Mouse (Mus musculus) lung, adult 18-20 months (tissue): ENCODE measurements around the gene Arap1.

ENCODE experiments used
- DNase-seq, 2 experiments: peaks; one replicate each; pipeline ENCODE4 v3.0.0; 2022; ENCODE audit warnings: mixed read lengths in 2 of 2

Gene Arap1

GRCm38 (mm10) chr7:101327786-101328185 is 20.1 kb upstream of the Arap1 start:
- DNase-seq: no peak

GRCm38 (mm10) chr7:101328621-101329158 is 19.2 kb upstream of the Arap1 start:
- no peak for DNase-seq

GRCm38 (mm10) chr7:101329606-101330005 is 18.3 kb upstream of the Arap1 start:
- DNase-seq: no peak

GRCm38 (mm10) chr7:101330074-101330840 is 17.6 kb upstream of the Arap1 start:
- no peak for DNase-seq

- no peak for DNase-seq
Observed at GRCm38 (mm10) chr7:101330841-101331173, 17.1 kb upstream of the Arap1 start.

GRCm38 (mm10) chr7:101332045-101332831 is 15.6 kb upstream of the Arap1 start:
- no peak for DNase-seq

- DNase-seq: no peak
Observed at GRCm38 (mm10) chr7:101335228-101335627, 12.6 kb upstream of the Arap1 start.

- no peak for DNase-seq
Observed at GRCm38 (mm10) chr7:101336686-101337085, 11.2 kb upstream of the Arap1 start.

- DNase-seq: no peak
Observed at GRCm38 (mm10) chr7:101337401-101337800, 10.5 kb upstream of the Arap1 start.

GRCm38 (mm10) chr7:101341405-101341804 is 6.5 kb upstream of the Arap1 start:
- DNase-seq: no peak

- no peak for DNase-seq
Observed at GRCm38 (mm10) chr7:101343135-101343534, 4.7 kb upstream of the Arap1 start.

GRCm38 (mm10) chr7:101344892-101345291 is 3.0 kb upstream of the Arap1 start:
- no peak for DNase-seq

GRCm38 (mm10) chr7:101346991-101347390 is 876 bp upstream of the Arap1 start:
- DNase-seq: no peak

GRCm38 (mm10) chr7:101348312-101348711 is 445 bp downstream of the Arap1 start:
- no peak for DNase-seq

- no peak for DNase-seq
Observed at GRCm38 (mm10) chr7:101349861-101350260, 2.0 kb downstream of the Arap1 start.

- DNase-seq: no peak
Observed at GRCm38 (mm10) chr7:101352404-101352803, 4.5 kb downstream of the Arap1 start.

GRCm38 (mm10) chr7:101354423-101354822 is 6.6 kb downstream of the Arap1 start:
- peak; percentile 58 to 70 for DNase-seq

GRCm38 (mm10) chr7:101355551-101356100 is 7.8 kb downstream of the Arap1 start:
- no peak for DNase-seq

- peak in 1 of 2 experiments; percentile 35 for DNase-seq
Observed at GRCm38 (mm10) chr7:101356868-101357267, 9.0 kb downstream of the Arap1 start.

- DNase-seq: no peak
Observed at GRCm38 (mm10) chr7:101360406-101360805, 12.5 kb downstream of the Arap1 start.

GRCm38 (mm10) chr7:101361021-101361420 is 13.2 kb downstream of the Arap1 start:
- no peak for DNase-seq

- no peak for DNase-seq
Observed at GRCm38 (mm10) chr7:101361767-101362166, 13.9 kb downstream of the Arap1 start.

GRCm38 (mm10) chr7:101362791-101363191 is 14.9 kb downstream of the Arap1 start:
- DNase-seq: no peak

GRCm38 (mm10) chr7:101363914-101364313 is 16.0 kb downstream of the Arap1 start:
- no peak for DNase-seq
